Mouse (Mus musculus): ENCODE data around the gene Map7.
A peak's percentile ranks its signal among the peaks of the same experiment; 100 is the strongest.

The Map7 gene

GRCm38 (mm10) chr10:20233451-20233850, 85.2 kb downstream of the Map7 start:
- no peak for DNase-seq (ENCODE audit: low read depth, low spot score)

GRCm38 (mm10) chr10:20234466-20234865, 86.2 kb downstream of the Map7 start:
- no peak for DNase-seq (ENCODE audit: low read depth, low spot score)

GRCm38 (mm10) chr10:20235656-20236055, 87.4 kb downstream of the Map7 start:
- DNase-seq (ENCODE audit: low read depth, low spot score) = no peak

- DNase-seq (ENCODE audit: low read depth, low spot score) = no peak
Observed at GRCm38 (mm10) chr10:20236241-20236640, 88.0 kb downstream of the Map7 start.

GRCm38 (mm10) chr10:20238281-20238680, 90.0 kb downstream of the Map7 start:
- no peak for DNase-seq (ENCODE audit: low read depth, low spot score)

GRCm38 (mm10) chr10:20240858-20241257, 92.6 kb downstream of the Map7 start:
- no peak for DNase-seq (ENCODE audit: low read depth, low spot score)

GRCm38 (mm10) chr10:20243321-20243720, 95.0 kb downstream of the Map7 start:
- DNase-seq (ENCODE audit: low read depth, low spot score) = no peak

- DNase-seq (ENCODE audit: low read depth, low spot score) = no peak
Observed at GRCm38 (mm10) chr10:20245082-20245481, 96.8 kb downstream of the Map7 start.

- no peak for DNase-seq (ENCODE audit: low read depth, low spot score)
Observed at GRCm38 (mm10) chr10:20249091-20249490, 100.8 kb downstream of the Map7 start.

GRCm38 (mm10) chr10:20255579-20255978, 107.3 kb downstream of the Map7 start:
- DNase-seq (ENCODE audit: low read depth, low spot score) = no peak

- no peak for DNase-seq (ENCODE audit: low read depth, low spot score)
Observed at GRCm38 (mm10) chr10:20257054-20257643, 108.9 kb downstream of the Map7 start.

GRCm38 (mm10) chr10:20257721-20258720, 109.8 kb downstream of the Map7 start:
- DNase-seq (ENCODE audit: low read depth, low spot score) = no peak

GRCm38 (mm10) chr10:20259476-20259875, 111.2 kb downstream of the Map7 start:
- no peak for DNase-seq (ENCODE audit: low read depth, low spot score)

GRCm38 (mm10) chr10:20262896-20263295, 114.6 kb downstream of the Map7 start:
- DNase-seq (ENCODE audit: low read depth, low spot score) = no peak

GRCm38 (mm10) chr10:20264479-20264878, 116.2 kb downstream of the Map7 start:
- no peak for DNase-seq (ENCODE audit: low read depth, low spot score)

GRCm38 (mm10) chr10:20267032-20267431, 118.8 kb downstream of the Map7 start:
- DNase-seq (ENCODE audit: low read depth, low spot score) = no peak

GRCm38 (mm10) chr10:20268945-20269344, 120.7 kb downstream of the Map7 start:
- DNase-seq (ENCODE audit: low read depth, low spot score) = no peak

GRCm38 (mm10) chr10:20272380-20272779, 124.1 kb downstream of the Map7 start:
- DNase-seq (ENCODE audit: low read depth, low spot score) = no peak

- DNase-seq (ENCODE audit: low read depth, low spot score) = no peak
Observed at GRCm38 (mm10) chr10:20273278-20273677, 125.0 kb downstream of the Map7 start.

- no peak for DNase-seq (ENCODE audit: low read depth, low spot score)
Observed at GRCm38 (mm10) chr10:20274022-20274421, 125.8 kb downstream of the Map7 start.

GRCm38 (mm10) chr10:20281456-20281855, 133.2 kb downstream of the Map7 start:
- no peak for DNase-seq (ENCODE audit: low read depth, low spot score)

- DNase-seq (ENCODE audit: low read depth, low spot score) = peak; percentile 32
Observed at GRCm38 (mm10) chr10:20285289-20285975, 137.2 kb downstream of the Map7 start.
